Mouse (Mus musculus) MEL (cell line): ENCODE data around the gene Lmo7. TPM values are rescaled to one million over a fixed set of nuclear protein-coding genes. Genes with fewer than 3 reads are reported as not detected.

Experiments
- DNase-seq: peaks from one replicate; pipeline ENCODE4 v3.0.0; 2011; ENCODE audit warnings: low read depth, low spot score
- H3K27ac ChIP-seq: 2 replicates; pipeline ENCODE4 v1.5.1; 2012; ENCODE audit warnings: low read depth, mild to moderate bottlenecking, control low read depth, low read length, moderate library complexity; ENCODE audit not compliant: control insufficient read depth
- H3K27me3 ChIP-seq, 2 experiments: fragments of 150-350 bp in 1 of 2; sonication (generic) in 1 of 2; 2 replicates each; pipeline ENCODE4 v1.6.1; 2012; ENCODE audit warnings: low read length in 2 of 2, mild to moderate bottlenecking in 2 of 2, improper control_type of control experiment in 1 of 2, moderate library complexity in 1 of 2; ENCODE audit not compliant: insufficient read depth in 2 of 2, control insufficient read depth in 1 of 2
- H3K36me3 ChIP-seq, 2 experiments: 2 replicates each; pipeline ENCODE4 v1.6.1; 2012 to 2014; ENCODE audit warnings: low read length in 2 of 2, improper control_type of control experiment in 1 of 2, inconsistent platforms in 1 of 2, mild to moderate bottlenecking in 1 of 2; ENCODE audit not compliant: insufficient read depth in 2 of 2, control insufficient read depth in 1 of 2
- H3K4me1 ChIP-seq, 2 experiments: fragments of 150-350 bp in 1 of 2; sonication (generic) in 1 of 2; 2 replicates each; pipeline ENCODE4 v1.6.1; 2012; ENCODE audit warnings: low read length in 2 of 2, improper control_type of control experiment in 1 of 2, mild to moderate bottlenecking in 1 of 2; ENCODE audit not compliant: insufficient read depth in 2 of 2, control insufficient read depth in 1 of 2
- H3K4me3 ChIP-seq, 2 experiments: fragments of 150-350 bp in 1 of 2; sonication (generic) in 1 of 2; 2 replicates each; pipeline ENCODE4 v1.5.1; 2012; ENCODE audit warnings: low read depth in 2 of 2, low read length in 2 of 2, mild to moderate bottlenecking in 2 of 2, moderate library complexity in 2 of 2, control low read depth in 1 of 2, improper control_type of control experiment in 1 of 2; ENCODE audit not compliant: control insufficient read depth in 1 of 2, insufficient read depth in 1 of 2
- H3K79me2 ChIP-seq: 2 replicates; pipeline ENCODE4 v1.6.1; 2012; ENCODE audit warnings: mild to moderate bottlenecking, low read length, moderate library complexity; ENCODE audit not compliant: control insufficient read depth, poor library complexity, insufficient read depth
- H3K9ac ChIP-seq: 2 replicates; pipeline ENCODE4 v1.6.1; 2012; ENCODE audit warnings: low read depth, mild to moderate bottlenecking, control low read depth, low read length, moderate library complexity; ENCODE audit not compliant: control insufficient read depth, poor library complexity, severe bottlenecking
- H3K9me3 ChIP-seq: fragments of 150-350 bp; sonication (generic); replicated peaks from 2 replicates; pipeline ENCODE4 v1.6.1; 2012; ENCODE audit warnings: mild to moderate bottlenecking, low read length, improper control_type of control experiment, moderate library complexity; ENCODE audit not compliant: insufficient read depth
- CTCF ChIP-seq, 3 experiments: IDR thresholded peaks in 2 of 3; conservative IDR thresholded peaks in 1 of 3; 2 replicates each; pipeline ENCODE4 v1.5.1; 2011 to 2012; ENCODE audit warnings: low read length in 3 of 3, low read depth in 2 of 3, mild to moderate bottlenecking in 2 of 3, improper control_type of control experiment in 1 of 3, inconsistent platforms in 1 of 3, mixed read lengths in 1 of 3, moderate library complexity in 1 of 3; ENCODE audit not compliant: control insufficient read depth in 1 of 3, insufficient read depth in 1 of 3, poor library complexity in 1 of 3, severe bottlenecking in 1 of 3
- E2F4 ChIP-seq: IDR thresholded peaks from 2 replicates; pipeline ENCODE4 v1.6.1; 2011; ENCODE audit warnings: low read depth, low read length, improper control_type of control experiment, borderline replicate concordance
- ELF1 ChIP-seq: IDR thresholded peaks from 2 replicates; pipeline ENCODE4 v1.6.1; 2014; ENCODE audit warnings: low read depth, mild to moderate bottlenecking, inconsistent platforms, low read length, improper control_type of control experiment, moderate library complexity
- KAT2A ChIP-seq: conservative IDR thresholded peaks from 2 replicates; pipeline ENCODE4 v1.6.1; 2012; ENCODE audit warnings: low read depth, low read length, improper control_type of control experiment, inconsistent platforms
- MAFK ChIP-seq: IDR thresholded peaks from 2 replicates; pipeline ENCODE4 v1.6.1; 2011; ENCODE audit warnings: low read depth, mild to moderate bottlenecking, low read length, improper control_type of control experiment, borderline replicate concordance
- MAX ChIP-seq: IDR thresholded peaks from 2 replicates; pipeline ENCODE4 v1.6.1; 2011; ENCODE audit warnings: low read length, improper control_type of control experiment
- MEF2A ChIP-seq: IDR thresholded peaks from 2 replicates; pipeline ENCODE4 v1.6.1; 2014; ENCODE audit warnings: low read depth, mild to moderate bottlenecking, inconsistent platforms, low read length, improper control_type of control experiment; ENCODE audit not compliant: poor library complexity, insufficient replicate concordance, severe bottlenecking; ENCODE audit errors: extremely low read depth
- MXI1 ChIP-seq: IDR thresholded peaks from 2 replicates; pipeline ENCODE4 v1.6.1; 2011; ENCODE audit warnings: mild to moderate bottlenecking, low read depth, low read length, improper control_type of control experiment
- POLR2A ChIP-seq, 2 experiments: IDR thresholded peaks; 2 replicates each; pipeline ENCODE4 v1.6.1; 2011 to 2012; ENCODE audit warnings: low read length in 2 of 2, mild to moderate bottlenecking in 2 of 2, control low read depth in 1 of 2, improper control_type of control experiment in 1 of 2, low read depth in 1 of 2, moderate library complexity in 1 of 2; ENCODE audit not compliant: control insufficient read depth in 1 of 2, insufficient read depth in 1 of 2, poor library complexity in 1 of 2
- POLR2AphosphoS2 ChIP-seq: IDR thresholded peaks from 2 replicates; pipeline ENCODE4 v1.6.1; 2011; ENCODE audit warnings: low read length, improper control_type of control experiment
- RAD21 ChIP-seq: IDR thresholded peaks from 2 replicates; pipeline ENCODE4 v1.6.1; 2011; ENCODE audit warnings: mild to moderate bottlenecking, low read depth, low read length, improper control_type of control experiment
- RCOR1 ChIP-seq: IDR thresholded peaks from 2 replicates; pipeline ENCODE4 v1.6.1; 2012; ENCODE audit warnings: low read depth, mild to moderate bottlenecking, inconsistent platforms, low read length, improper control_type of control experiment
- SIN3A ChIP-seq: IDR thresholded peaks from 2 replicates; pipeline ENCODE4 v1.6.1; 2012; ENCODE audit warnings: low read length, improper control_type of control experiment, inconsistent platforms
- TCF12 ChIP-seq: IDR thresholded peaks from 2 replicates; pipeline ENCODE4 v1.6.1; 2014; ENCODE audit warnings: low read depth, mild to moderate bottlenecking, inconsistent platforms, low read length, improper control_type of control experiment, moderate library complexity
- UBTF ChIP-seq: IDR thresholded peaks from 2 replicates; pipeline ENCODE4 v1.6.1; 2012; ENCODE audit warnings: low read depth, mild to moderate bottlenecking, inconsistent platforms, low read length, improper control_type of control experiment, moderate library complexity, borderline replicate concordance; ENCODE audit not compliant: insufficient read depth
- ZC3H11A ChIP-seq: IDR thresholded peaks from 2 replicates; pipeline ENCODE4 v1.6.1; 2012; ENCODE audit warnings: low read depth, mild to moderate bottlenecking, inconsistent platforms, low read length, improper control_type of control experiment
- ZKSCAN1 ChIP-seq: IDR thresholded peaks from 2 replicates; pipeline ENCODE4 v1.6.1; 2012; ENCODE audit warnings: low read depth, mild to moderate bottlenecking, inconsistent platforms, low read length, improper control_type of control experiment, moderate library complexity
- ZMIZ1 ChIP-seq: IDR thresholded peaks from 2 replicates; pipeline ENCODE4 v1.6.1; 2012; ENCODE audit warnings: low read depth, mild to moderate bottlenecking, inconsistent platforms, low read length, improper control_type of control experiment, moderate library complexity
- polyA plus RNA-seq, 2 experiments: library from polyadenylated mRNA; stranded (reverse) in 1 of 2; unstranded in 1 of 2; fragments of >175 nt in 1 of 2; fragments of >200 nt in 1 of 2; gene quantifications; 2 replicates each; pipeline versions ENCODE4 v1.2.1 to v1.2.4; 2012; ENCODE audit warnings: low replicate concordance in 2 of 2, low read depth in 1 of 2; ENCODE audit not compliant: insufficient read length in 2 of 2, insufficient read depth in 1 of 2, missing spikeins in 1 of 2
- total RNA-seq: library from RNA; depleted of rRNA; stranded (reverse); fragments of 300-350 nt; gene quantifications from 2 replicates; pipeline ENCODE4 v1.2.3, GENCODE M21; 2012

Lmo7 gene
- total and polyA plus RNA-seq, 3 experiments = not detected

DNA sequence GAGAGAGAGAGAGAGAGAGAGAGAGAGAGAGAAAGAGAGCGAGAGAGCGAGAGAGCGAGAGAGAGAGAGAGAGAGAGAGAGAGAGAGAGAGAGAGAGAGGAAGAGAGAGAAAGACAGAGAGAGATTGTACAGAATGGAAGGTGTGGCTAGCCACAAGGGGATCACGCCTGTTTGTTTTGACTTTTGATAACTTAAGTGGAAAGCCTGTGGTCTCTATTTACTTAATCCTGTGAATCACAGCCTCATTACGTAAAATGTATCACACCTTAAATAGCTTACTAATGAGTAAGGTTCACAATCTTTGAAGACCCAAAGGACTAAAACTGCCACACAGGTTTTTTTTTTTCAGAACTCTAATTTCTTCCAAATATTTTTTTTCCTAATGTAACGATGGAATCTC is 58.7 kb downstream of the Lmo7 start:
- no peaks in the 10 kb centered on the region for H3K4me1 ChIP-seq
- H3K36me3 ChIP-seq = no peaks in the 10 kb centered on the region
- no peak overlapping the region for H3K4me3 ChIP-seq
- H3K9ac ChIP-seq = no peak overlapping the region
- H3K27ac ChIP-seq = no peak overlapping the region
- no peak for TF ChIP-seq MXI1
- TF ChIP-seq ELF1 = no peak
- TF ChIP-seq CTCF (IDR thresholded peaks at IDR 0.05 in 2 of 3, conservative IDR thresholded peaks at IDR 0.05 in 1 of 3; ENCODE audit: control insufficient read depth in 1 of 3, insufficient read depth in 1 of 3, low read depth in 2 of 3, low read length in 3 of 3, poor library complexity in 1 of 3, severe bottlenecking in 1 of 3) = no peak
- TF ChIP-seq POLR2AphosphoS2 = no peak
- TF ChIP-seq TCF12 = no peak
- no peak for TF ChIP-seq SIN3A
- TF ChIP-seq MAFK = no peak
- no peak for TF ChIP-seq RCOR1
- no peak for TF ChIP-seq MEF2A
- no peak for TF ChIP-seq UBTF
- TF ChIP-seq ZC3H11A = no peak
- no peak for TF ChIP-seq E2F4
- TF ChIP-seq ZMIZ1 = no peak
- no peak for TF ChIP-seq POLR2A (IDR thresholded peaks at IDR 0.05; ENCODE audit: control insufficient read depth in 1 of 2, insufficient read depth in 1 of 2, low read depth in 1 of 2, low read length in 2 of 2, poor library complexity in 1 of 2)
- no peak for DNase-seq
- no peaks in the 10 kb centered on the region for H3K9me3 ChIP-seq
- H3K27me3 ChIP-seq = no peaks in the 10 kb centered on the region
- no peaks in the 10 kb centered on the region for H3K79me2 ChIP-seq

DNA sequence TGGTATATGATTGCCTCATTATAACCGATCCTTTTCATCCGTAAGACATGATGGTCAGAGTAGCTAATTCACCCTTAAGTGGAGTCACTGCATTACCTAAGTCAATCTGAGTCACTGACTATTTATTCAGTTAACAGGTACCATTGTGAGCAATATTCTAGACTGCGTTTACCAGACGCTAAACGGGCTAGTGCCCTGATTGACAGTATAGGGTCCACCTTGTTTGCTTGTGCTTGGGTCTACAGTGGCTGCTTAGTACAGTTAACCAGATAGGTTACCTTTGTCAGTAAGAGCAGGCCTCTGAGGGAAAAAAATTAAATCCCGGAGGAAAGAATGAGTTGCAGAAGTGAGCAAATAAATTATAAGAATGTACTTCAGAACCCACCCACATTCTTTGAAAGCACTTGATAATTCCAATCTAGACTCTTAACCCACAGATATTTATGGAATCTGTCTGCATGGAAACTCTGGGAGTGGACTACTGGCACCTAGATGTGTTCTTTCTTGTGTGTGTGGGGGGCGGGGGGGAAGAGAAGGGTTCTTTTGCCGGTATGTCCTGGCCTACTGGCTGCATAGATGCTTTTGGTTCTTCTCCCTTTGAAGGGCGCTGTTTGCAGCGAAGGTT is 64.9 kb downstream of the Lmo7 start:
- Histone ChIP-seq H3K79me2 (no peaks in the 10 kb centered on the region), H3K9ac (no peak overlapping the region), H3K27me3 (no peaks in the 10 kb centered on the region), H3K9me3 (no peaks in the 10 kb centered on the region), H3K4me3 (no peak overlapping the region), H3K4me1 (peaks cover 0 to 4% of the 10 kb centered on the region in 2 experiments; a peak in 2 of 4 replicates), H3K36me3 (peaks cover 0 to 10% of the 10 kb centered on the region in 2 experiments; a peak in 2 of 4 replicates), H3K27ac (no peak overlapping the region)
- no peak for TF ChIP-seq ZC3H11A
- TF ChIP-seq KAT2A = no peak
- no peak for TF ChIP-seq RAD21
- no peak for TF ChIP-seq POLR2AphosphoS2
- no peak for TF ChIP-seq ZKSCAN1
- no peak for TF ChIP-seq MEF2A
- no peak for TF ChIP-seq RCOR1
- no peak for TF ChIP-seq MAX
- DNase-seq = no peak
